Mouse (Mus musculus): Measurements from ENCODE around the gene Nit2.

DNA sequence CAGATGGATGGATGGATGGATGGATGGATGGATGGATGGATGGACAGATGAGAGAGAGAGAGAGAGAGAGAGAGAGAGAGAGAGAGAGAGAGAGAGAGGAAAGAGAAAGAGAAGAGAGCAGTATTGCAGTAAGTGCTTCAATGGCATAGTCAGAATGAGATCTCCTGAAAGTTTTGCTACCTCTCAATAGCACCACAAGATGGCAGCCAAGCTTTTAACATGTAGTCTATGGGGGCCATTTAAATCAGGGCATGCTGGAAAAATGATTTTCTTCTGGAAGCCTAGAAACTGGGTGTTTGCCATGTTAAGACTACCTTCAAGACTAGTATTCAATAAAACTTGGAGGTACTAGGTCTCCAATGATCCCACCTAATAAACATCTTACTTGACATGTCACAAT, 51.1 kb downstream of the Nit2 start:
- TF ChIP-seq GATA1 (IDR thresholded peaks at IDR 0.05; ENCODE audit: low read length) (no peak), TAL1 (IDR thresholded peaks at IDR 0.05; ENCODE audit: low read length) (no peak)

Data from erythroblast, embryonic 14.5 days (primary cell).